Mouse (Mus musculus) spleen, adult 2 months (tissue): ENCODE results near the gene Ambra1.

ENCODE experiments used
- CTCF ChIP-seq: fragments of 200-500 bp; IDR thresholded peaks from 2 replicates; pipeline ENCODE4 v1.5.1; 2011; ENCODE audit warnings: mild to moderate bottlenecking, inconsistent platforms; ENCODE audit not compliant: insufficient read depth, insufficient read length, insufficient replicate concordance; ENCODE audit errors: extremely low read depth
- POLR2A ChIP-seq: fragments of 200-500 bp; IDR thresholded peaks from 2 replicates; pipeline ENCODE4 v1.6.1; 2011; ENCODE audit warnings: low read depth, low read length, inconsistent platforms

DNA sequence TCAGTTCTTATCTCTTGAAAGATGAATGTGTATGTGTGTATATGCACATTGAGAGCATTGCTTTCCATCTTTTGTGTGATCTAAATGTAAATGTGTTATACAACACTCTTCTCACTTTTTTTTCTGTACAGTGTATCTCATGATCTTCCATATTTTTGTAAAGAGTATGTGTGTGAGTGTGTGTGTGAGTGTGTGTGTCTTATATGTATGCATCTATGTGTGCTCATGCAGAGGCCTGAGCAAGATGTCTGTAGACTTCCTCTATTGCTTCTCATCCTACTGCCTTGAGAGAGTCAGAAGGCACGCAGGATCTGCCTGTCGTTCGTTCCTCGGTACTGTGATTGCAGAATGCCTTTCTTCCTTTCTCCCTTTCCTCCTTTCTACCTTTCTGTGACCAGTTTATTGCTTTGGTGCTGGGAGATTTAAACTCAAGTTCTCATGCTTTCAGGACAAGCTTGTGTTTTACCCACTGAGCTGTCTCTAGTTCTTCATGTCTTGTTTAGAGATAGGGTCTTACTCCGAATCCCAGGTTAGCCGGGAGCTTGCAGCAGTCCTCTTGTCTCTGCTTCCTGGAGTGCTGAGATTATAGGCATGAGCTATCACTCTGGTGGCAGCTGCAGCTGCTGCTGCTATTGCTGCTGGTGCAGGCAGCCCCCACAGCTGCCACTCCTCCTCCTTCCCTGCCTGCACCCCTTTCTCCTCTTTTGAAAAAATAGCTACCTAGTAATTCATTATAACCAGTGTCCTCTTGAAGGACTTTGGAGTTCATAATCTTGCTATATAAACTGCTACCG is 148.7 kb downstream of the Ambra1 start:
- no peak for TF ChIP-seq CTCF
- no peak for TF ChIP-seq POLR2A
